Mouse (Mus musculus) midbrain, embryonic 13.5 days (tissue): Measurements from ENCODE around the gene Eefsec. TPM values are rescaled to one million over a fixed set of nuclear protein-coding genes. Genes with fewer than 3 reads are reported as not detected.

Experiments used
- ATAC-seq: fragments of 200-750 bp; cut with Nextera tagmentation; 2 replicates; pipeline ENCODE4 v1.8.0; 2017; ENCODE audit warnings: mild to moderate bottlenecking, moderate TSS enrichment, moderate library complexity
- H3K27ac ChIP-seq: fragments of 300-500 bp; sonication (generic); 2 replicates; pipeline ENCODE4 v1.5.1; 2015; ENCODE audit warnings: inconsistent platforms, mild to moderate bottlenecking, moderate library complexity
- H3K27me3 ChIP-seq: fragments of 300-500 bp; sonication (generic); 2 replicates; pipeline ENCODE4 v1.6.1; 2015; ENCODE audit warnings: mild to moderate bottlenecking, inconsistent platforms
- H3K36me3 ChIP-seq: fragments of 300-500 bp; sonication (generic); 2 replicates; pipeline ENCODE4 v1.6.1; 2015; ENCODE audit warnings: mild to moderate bottlenecking, inconsistent platforms
- H3K4me1 ChIP-seq: fragments of 300-500 bp; sonication (generic); replicated peaks from 2 replicates; pipeline ENCODE4 v1.6.1; 2015; ENCODE audit warnings: inconsistent platforms
- H3K4me2 ChIP-seq: fragments of 300-500 bp; sonication (generic); replicated peaks from 2 replicates; pipeline ENCODE4 v1.6.1; 2015; ENCODE audit warnings: moderate library complexity, mild to moderate bottlenecking, inconsistent platforms
- H3K4me3 ChIP-seq: fragments of 300-500 bp; sonication (generic); replicated peaks from 2 replicates; pipeline ENCODE4 v1.5.1; 2015; ENCODE audit warnings: mild to moderate bottlenecking, inconsistent platforms
- H3K9ac ChIP-seq: fragments of 300-500 bp; sonication (generic); replicated peaks from 2 replicates; pipeline ENCODE4 v1.6.1; 2015; ENCODE audit warnings: mild to moderate bottlenecking, inconsistent platforms
- H3K9me3 ChIP-seq: fragments of 300-500 bp; sonication (generic); 2 replicates; pipeline ENCODE4 v1.6.1; 2016; ENCODE audit warnings: mild to moderate bottlenecking, inconsistent platforms
- WGBS: fragments of 180-500 bp; shearing (Covaris S2); methylation state at CpG from one replicate; pipeline ENCODE4 v1.1.7; 2015; 5-methylcytosine and 5-hydroxymethylcytosine counted together
- polyA plus RNA-seq: library from polyadenylated mRNA; unstranded; fragments of >200 nt; fragmentation: Nextera tagmentation; extraction: Ambion mirVana; gene quantifications from 2 replicates; pipeline ENCODE4 v1.2.1, GENCODE M21; 2015

The Eefsec gene
- polyA plus RNA-seq, 1 experiment from 2014 or later, result 28.7 TPM

GRCm38 (mm10) chr6:88409492-88409891 is 36.8 kb downstream of the Eefsec start:
- H3K4me3 ChIP-seq, result no peak overlapping the region
- H3K9ac ChIP-seq, result no peak overlapping the region
- H3K9me3 ChIP-seq, result no peaks in the 10 kb centered on the region
- H3K4me1 ChIP-seq, result peaks cover 19% of the 10 kb centered on the region
- ATAC-seq, result peak; percentile 77
- peak overlapping the region; percentile 61 for H3K27ac ChIP-seq
- H3K4me2 ChIP-seq, result no peak overlapping the region
- H3K27me3 ChIP-seq, result no peaks in the 10 kb centered on the region
- H3K36me3 ChIP-seq, result no peaks in the 10 kb centered on the region
- 5% methylated on average over 5 of the region's 5 CpGs for WGBS

- no peaks in the 10 kb centered on the region for H3K27me3 ChIP-seq
- H3K4me2 ChIP-seq, result no peak overlapping the region
- H3K4me3 ChIP-seq, result no peak overlapping the region
- no peak overlapping the region for H3K9ac ChIP-seq
- no peaks in the 10 kb centered on the region for H3K9me3 ChIP-seq
- no peak for ATAC-seq
- 89% methylated on average over 6 of the region's 6 CpGs for WGBS
- no peaks in the 10 kb centered on the region for H3K36me3 ChIP-seq
- no peak overlapping the region for H3K27ac ChIP-seq
- 0 out of 2 replicates have a peak, but pooled peaks cover 2% of the 10 kb centered on the region for H3K4me1 ChIP-seq
These were observed 45.9 kb downstream of the Eefsec start for GRCm38 (mm10) chr6:88400451-88400850.

GRCm38 (mm10) chr6:88397985-88398384 is 48.4 kb downstream of the Eefsec start:
- no peak for ATAC-seq
- H3K4me3 ChIP-seq, result no peak overlapping the region
- no peaks in the 10 kb centered on the region for H3K36me3 ChIP-seq
- WGBS, result 73% methylated on average over 2 of the region's 2 CpGs
- peaks cover 4% of the 10 kb centered on the region; the same call in 1 of the 2 replicates for H3K4me1 ChIP-seq
- no peak overlapping the region for H3K4me2 ChIP-seq
- no peak overlapping the region for H3K27ac ChIP-seq
- H3K9me3 ChIP-seq, result no peaks in the 10 kb centered on the region
- H3K9ac ChIP-seq, result no peak overlapping the region
- no peaks in the 10 kb centered on the region for H3K27me3 ChIP-seq

- Histone ChIP-seq H3K4me3 (no peak overlapping the region), H3K9ac (no peak overlapping the region), H3K9me3 (no peaks in the 10 kb centered on the region), H3K27ac (peak overlapping the region; percentile 72; the same call in 1 of the 2 replicates), H3K27me3 (no peaks in the 10 kb centered on the region), H3K4me2 (no peak overlapping the region), H3K4me1 (peaks cover 38% of the 10 kb centered on the region), H3K36me3 (no peaks in the 10 kb centered on the region)
- WGBS, result 63% methylated on average over 5 of the region's 5 CpGs
- no peak for ATAC-seq
These were observed 57.4 kb downstream of the Eefsec start for GRCm38 (mm10) chr6:88388946-88389345.

- Histone ChIP-seq H3K9me3 (no peaks in the 10 kb centered on the region), H3K4me3 (no peak overlapping the region), H3K27me3 (no peaks in the 10 kb centered on the region), H3K9ac (no peak overlapping the region), H3K27ac (peak overlapping the region; percentile 72), H3K36me3 (no peaks in the 10 kb centered on the region), H3K4me1 (peaks cover 38% of the 10 kb centered on the region), H3K4me2 (no peak overlapping the region)
- peak; percentile 81 for ATAC-seq
- 24% methylated on average over 8 of the region's 8 CpGs for WGBS
These were observed 58.3 kb downstream of the Eefsec start for GRCm38 (mm10) chr6:88387836-88388724.

- 60% methylated on average over 8 of the region's 8 CpGs for WGBS
These were observed 61.8 kb downstream of the Eefsec start for GRCm38 (mm10) chr6:88384420-88385053.

GRCm38 (mm10) chr6:88383734-88384133 is 62.6 kb downstream of the Eefsec start:
- Histone ChIP-seq H3K4me2 (no peak overlapping the region), H3K9ac (no peak overlapping the region), H3K27me3 (no peaks in the 10 kb centered on the region), H3K9me3 (no peaks in the 10 kb centered on the region), H3K36me3 (no peaks in the 10 kb centered on the region), H3K4me1 (peaks cover 29% of the 10 kb centered on the region), H3K4me3 (no peak overlapping the region), H3K27ac (no peak overlapping the region)
- ATAC-seq, result no peak

More at GRCm38 (mm10) chr6:88384420-88385053, 61.8 kb downstream of the Eefsec start:
- Histone ChIP-seq H3K36me3 (no peaks in the 10 kb centered on the region), H3K4me2 (no peak overlapping the region), H3K4me3 (no peak overlapping the region), H3K27ac (no peak overlapping the region), H3K9ac (no peak overlapping the region), H3K27me3 (no peaks in the 10 kb centered on the region), H3K4me1 (peaks cover 29% of the 10 kb centered on the region), H3K9me3 (no peaks in the 10 kb centered on the region)
- no peak for ATAC-seq

- Histone ChIP-seq H3K9ac (no peak overlapping the region), H3K27ac (no peak overlapping the region), H3K27me3 (no peaks in the 10 kb centered on the region), H3K4me1 (peaks cover 13% of the 10 kb centered on the region), H3K9me3 (no peaks in the 10 kb centered on the region), H3K36me3 (no peaks in the 10 kb centered on the region), H3K4me2 (no peak overlapping the region), H3K4me3 (no peak overlapping the region)
- 41% methylated on average over 3 of the region's 3 CpGs for WGBS
- ATAC-seq, result no peak
These were observed 66.6 kb downstream of the Eefsec start for GRCm38 (mm10) chr6:88379756-88380155.

- no peak overlapping the region for H3K4me2 ChIP-seq
- H3K9ac ChIP-seq, result no peak overlapping the region
- no peaks in the 10 kb centered on the region for H3K9me3 ChIP-seq
- H3K4me3 ChIP-seq, result no peak overlapping the region
- no peaks in the 10 kb centered on the region for H3K27me3 ChIP-seq
- WGBS, result 96% methylated on average over 1 of the region's 1 CpGs
- no peak overlapping the region for H3K27ac ChIP-seq
- H3K4me1 ChIP-seq, result 0 out of 2 replicates have a peak, but pooled peaks cover 5% of the 10 kb centered on the region
- no peak for ATAC-seq
- no peaks in the 10 kb centered on the region for H3K36me3 ChIP-seq
These were observed 67.5 kb downstream of the Eefsec start for GRCm38 (mm10) chr6:88378829-88379228.

GRCm38 (mm10) chr6:88374247-88374646 is 72.1 kb downstream of the Eefsec start:
- Histone ChIP-seq H3K4me1 (peaks cover 11% of the 10 kb centered on the region), H3K36me3 (no peaks in the 10 kb centered on the region), H3K4me3 (no peak overlapping the region), H3K27ac (no peak overlapping the region), H3K9me3 (no peaks in the 10 kb centered on the region), H3K9ac (no peak overlapping the region), H3K4me2 (no peak overlapping the region), H3K27me3 (no peaks in the 10 kb centered on the region)
- ATAC-seq, result no peak
- 75% methylated on average over 7 of the region's 7 CpGs for WGBS

- ATAC-seq, result no peak
- peaks cover 8% of the 10 kb centered on the region for H3K4me1 ChIP-seq
- H3K4me2 ChIP-seq, result no peak overlapping the region
- H3K9ac ChIP-seq, result no peak overlapping the region
- WGBS, result 77% methylated on average over 8 of the region's 8 CpGs
- H3K4me3 ChIP-seq, result no peak overlapping the region
- H3K27ac ChIP-seq, result 0 out of 2 replicates have a peak overlapping the region, but pooled peaks have one; percentile 51
- H3K36me3 ChIP-seq, result no peaks in the 10 kb centered on the region
- no peaks in the 10 kb centered on the region for H3K9me3 ChIP-seq
- no peaks in the 10 kb centered on the region for H3K27me3 ChIP-seq
These were observed 76.3 kb downstream of the Eefsec start for GRCm38 (mm10) chr6:88369851-88370635.
